In the genomic region with DNA sequence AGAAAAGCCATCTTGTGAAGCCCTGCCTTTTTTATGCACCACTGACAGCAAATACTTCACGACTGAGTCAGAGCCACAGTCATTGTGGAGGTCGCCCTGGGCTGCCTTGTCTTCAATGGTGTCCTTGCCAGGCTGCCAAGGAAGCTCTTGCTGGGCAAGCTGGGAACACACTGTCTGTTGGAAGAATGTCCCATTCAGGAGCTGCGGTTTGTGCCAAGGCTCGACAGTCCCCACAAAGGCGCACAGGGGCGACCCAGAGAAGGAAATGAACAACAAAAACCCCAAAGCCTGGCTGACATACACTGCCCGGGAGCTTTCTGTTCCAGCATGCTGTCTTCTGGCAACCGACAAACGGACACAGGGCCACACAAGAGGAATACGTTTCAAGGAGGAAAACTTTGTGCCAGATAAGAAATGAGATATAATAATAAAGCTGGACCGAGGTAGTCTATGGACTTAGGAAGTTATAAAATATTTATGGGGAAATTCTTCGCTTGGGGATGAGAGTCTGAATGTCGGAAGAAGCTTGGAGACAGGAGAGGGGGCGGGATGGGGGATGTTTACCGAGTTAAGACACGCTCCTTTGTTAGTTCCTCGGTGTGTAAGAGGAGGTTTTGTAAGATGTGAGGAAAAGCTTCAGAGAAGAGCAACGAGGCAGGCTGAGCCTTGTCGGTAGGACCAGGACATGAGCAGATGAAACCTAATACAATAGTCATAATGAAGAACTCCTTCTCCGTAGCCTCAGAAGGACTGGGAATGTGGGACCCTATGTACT, we compare ENCODE assay signal across 8 mouse cellular contexts.
DNase-seq lines count a peak whose midpoint lies in the region; ATAC-seq and TF ChIP-seq lines count a peak whose summit lies in the region.

No protein-coding gene starts in this region.

- no peaks in the 10 kb centered on the region for H3K9me3 ChIP-seq in embryonic facial prominence, embryonic 15.5 days (replicated peaks)
- no peaks in the 10 kb centered on the region for H3K9me3 ChIP-seq in heart, embryonic 11.5 days (replicated peaks; ENCODE audit: control insufficient read depth, low read length)
- no peaks in the 10 kb centered on the region for H3K9me3 ChIP-seq in kidney, postnatal 0 days (replicated peaks; ENCODE audit: low read length)
- H3K9me3 ChIP-seq in lung, embryonic 15.5 days, result no peaks in the 10 kb centered on the region

- no peak overlapping the region for H3K4me3 ChIP-seq in embryonic facial prominence, embryonic 15.5 days (replicated peaks)
- no peak overlapping the region for H3K4me3 ChIP-seq in heart, embryonic 11.5 days (ENCODE audit: low read depth, low read length)
- no peak overlapping the region; the same call in 1 of the 2 replicates for H3K4me3 ChIP-seq in kidney, postnatal 0 days (replicated peaks; ENCODE audit: low read depth, low read length)
- H3K4me3 ChIP-seq in lung, embryonic 15.5 days, result 0 out of 2 replicates have a peak overlapping the region, but pooled peaks have one; percentile 7

- no peaks in the 10 kb centered on the region for H3K27me3 ChIP-seq in embryonic facial prominence, embryonic 15.5 days
- no peaks in the 10 kb centered on the region for H3K27me3 ChIP-seq in heart, embryonic 11.5 days (ENCODE audit: control insufficient read depth, insufficient read depth, low read length)
- no peaks in the 10 kb centered on the region for H3K27me3 ChIP-seq in kidney, postnatal 0 days (ENCODE audit: insufficient read depth, low read length)
- no peaks in the 10 kb centered on the region for H3K27me3 ChIP-seq in lung, embryonic 15.5 days

- DNase-seq in ovary, adult 18-20 months (ENCODE audit: low spot score), result peak; percentile 78
- DNase-seq in ovary, postnatal 14 days (ENCODE audit: low spot score), result no peak
- DNase-seq in kidney, postnatal 0 days (ENCODE audit: low spot score), result peak; percentile 51
- peak; percentile 41 to 50 for DNase-seq in right cerebral cortex, postnatal 36 days (ENCODE audit: low spot score in 2 of 2)
- DNase-seq in thymus, adult 18-20 months, result no peak

- peak overlapping the region; percentile 19 for H3K4me2 ChIP-seq in embryonic facial prominence, embryonic 15.5 days (replicated peaks)
- H3K4me2 ChIP-seq in heart, embryonic 11.5 days, result peak overlapping the region; percentile 37
- peak overlapping the region; percentile 33 for H3K4me2 ChIP-seq in kidney, postnatal 0 days (ENCODE audit: low read length)
- H3K4me2 ChIP-seq in lung, embryonic 15.5 days, result peak overlapping the region; percentile 44

- no peak overlapping the region for H3K9ac ChIP-seq in embryonic facial prominence, embryonic 15.5 days
- H3K9ac ChIP-seq in heart, embryonic 11.5 days (ENCODE audit: low read depth, low read length), result 0 out of 2 replicates have a peak overlapping the region, but pooled peaks have one; percentile 10
- no peak overlapping the region for H3K9ac ChIP-seq in kidney, postnatal 0 days (ENCODE audit: low read depth, low read length)
- no peak overlapping the region for H3K9ac ChIP-seq in lung, embryonic 15.5 days

- WGBS in embryonic facial prominence, embryonic 15.5 days, result 16% methylated on average over 20 of the region's 20 CpGs
- WGBS in heart, embryonic 11.5 days (ENCODE audit: insufficient replicate concordance), result 28% methylated on average over 20 of the region's 20 CpGs
- WGBS in kidney, postnatal 0 days, result 23% methylated on average over 20 of the region's 20 CpGs
- WGBS in lung, embryonic 15.5 days, result 7% methylated on average over 20 of the region's 20 CpGs

- 0 out of 2 replicates have a peak, but pooled peaks have one; percentile 39 for ATAC-seq in embryonic facial prominence, embryonic 15.5 days (ENCODE audit: insufficient number of reproducible peaks, low FRiP score, low TSS enrichment, low read depth)
- ATAC-seq in heart, embryonic 11.5 days (replicated peaks; ENCODE audit: insufficient number of reproducible peaks, low FRiP score, low TSS enrichment), result no peak
- ATAC-seq in kidney, postnatal 0 days (replicated peaks; ENCODE audit: low FRiP score, low read depth), result no peak
- peak; percentile 46; the same call in 1 of the 2 replicates for ATAC-seq in lung, embryonic 15.5 days (ENCODE audit: borderline replicate concordance, extremely low read depth, low FRiP score, low TSS enrichment)

- H3K27ac ChIP-seq in embryonic facial prominence, embryonic 15.5 days (replicated peaks), result peak overlapping the region; percentile 58
- H3K27ac ChIP-seq in heart, embryonic 11.5 days (ENCODE audit: low read depth, low read length), result no peak overlapping the region
- peak overlapping the region; percentile 27 for H3K27ac ChIP-seq in kidney, postnatal 0 days
- H3K27ac ChIP-seq in lung, embryonic 15.5 days, result peak overlapping the region; percentile 50

- H3K36me3 ChIP-seq in embryonic facial prominence, embryonic 15.5 days, result no peaks in the 10 kb centered on the region
- H3K36me3 ChIP-seq in heart, embryonic 11.5 days (ENCODE audit: control insufficient read depth, insufficient read depth, low read length), result no peaks in the 10 kb centered on the region
- no peaks in the 10 kb centered on the region for H3K36me3 ChIP-seq in kidney, postnatal 0 days (ENCODE audit: insufficient read depth, low read length)
- H3K36me3 ChIP-seq in lung, embryonic 15.5 days, result no peaks in the 10 kb centered on the region

- no peak for TF ChIP-seq CTCF in kidney, postnatal 0 days (IDR thresholded peaks at IDR 0.05; ENCODE audit: low read depth)

- H3K4me1 ChIP-seq in embryonic facial prominence, embryonic 15.5 days, result peaks cover 17% of the 10 kb centered on the region
- peaks cover 18% of the 10 kb centered on the region for H3K4me1 ChIP-seq in heart, embryonic 11.5 days (ENCODE audit: control insufficient read depth, insufficient read depth, low read length)
- 0 out of 2 replicates have a peak, but pooled peaks cover 14% of the 10 kb centered on the region for H3K4me1 ChIP-seq in kidney, postnatal 0 days (replicated peaks; ENCODE audit: insufficient read depth, low read length)
- H3K4me1 ChIP-seq in lung, embryonic 15.5 days, result peaks cover 40% of the 10 kb centered on the region

Comparison
In these comparisons a context has a peak if more than half of its experiments do, and no peak if none do; other contexts are left out.
1. DNase-seq: peak in ovary, adult 18-20 months (single experiment), kidney, postnatal 0 days (single experiment) and right cerebral cortex, postnatal 36 days (2 of 2); none in ovary, postnatal 14 days (single experiment) and thymus, adult 18-20 months (0 of 2).
2. ATAC-seq: peak in embryonic facial prominence, embryonic 15.5 days (single experiment) and lung, embryonic 15.5 days (single experiment); none in heart, embryonic 11.5 days (single experiment) and kidney, postnatal 0 days (single experiment).
3. Peak in every context shown above with its lines, with median percentiles within 50 percentile points of each other: H3K4me2 ChIP-seq.